Mouse (Mus musculus) liver, postnatal 0 days (tissue): ENCODE data around the gene Ofcc1.

Experiments used
- CTCF ChIP-seq: sonication (generic); IDR thresholded peaks from 2 replicates; pipeline ENCODE4 v1.5.1; 2016; ENCODE audit warnings: antibody characterized with exemption, low read depth
- EP300 ChIP-seq: IDR thresholded peaks from 2 replicates; pipeline ENCODE4 v1.6.1; 2016; ENCODE audit warnings: antibody characterized with exemption, low read depth, mild to moderate bottlenecking

GRCm38 (mm10) chr13:40376773-40377172, 15.5 kb upstream of the Ofcc1 start:
- TF ChIP-seq CTCF (no peak), EP300 (no peak)
